Mouse (Mus musculus) lung, postnatal 10 days (tissue): ENCODE measurements around the gene Cyyr1.
A peak's percentile ranks its signal among the peaks of the same experiment; 100 is the strongest.

Experiments used
- DNase-seq: peaks from one replicate; pipeline ENCODE4 v3.0.0; 2021

The Cyyr1 gene

GRCm38 (mm10) chr16:85455043-85455442, 98.2 kb downstream of the Cyyr1 start:
- DNase-seq = no peak

- no peak for DNase-seq
These were observed 106.9 kb downstream of the Cyyr1 start for GRCm38 (mm10) chr16:85446306-85446705.

- peak; percentile 10 for DNase-seq
These were observed 107.4 kb downstream of the Cyyr1 start for GRCm38 (mm10) chr16:85445801-85446200.

GRCm38 (mm10) chr16:85435427-85435826, 117.8 kb downstream of the Cyyr1 start:
- DNase-seq = peak; percentile 48

GRCm38 (mm10) chr16:85429173-85429572, 124.0 kb downstream of the Cyyr1 start:
- DNase-seq = no peak

GRCm38 (mm10) chr16:85422889-85423288, 130.3 kb downstream of the Cyyr1 start:
- no peak for DNase-seq

GRCm38 (mm10) chr16:85415415-85415814, 137.8 kb downstream of the Cyyr1 start:
- peak; percentile 2 for DNase-seq

- peak; percentile 5 for DNase-seq
These were observed 159.7 kb downstream of the Cyyr1 start for GRCm38 (mm10) chr16:85393430-85393948.

GRCm38 (mm10) chr16:85386801-85387200, 166.4 kb downstream of the Cyyr1 start:
- DNase-seq = no peak
